Mouse (Mus musculus) CD8-positive naive resting alpha-beta T cell, adult 2 months (primary cell): ENCODE measurements around the gene Klf2.

Experiments used
- DNase-seq, 2 experiments: peaks; one replicate each; pipeline ENCODE4 v3.0.0; 2022; ENCODE audit warnings: low read depth in 2 of 2, low spot score in 2 of 2

The Klf2 gene

DNA sequence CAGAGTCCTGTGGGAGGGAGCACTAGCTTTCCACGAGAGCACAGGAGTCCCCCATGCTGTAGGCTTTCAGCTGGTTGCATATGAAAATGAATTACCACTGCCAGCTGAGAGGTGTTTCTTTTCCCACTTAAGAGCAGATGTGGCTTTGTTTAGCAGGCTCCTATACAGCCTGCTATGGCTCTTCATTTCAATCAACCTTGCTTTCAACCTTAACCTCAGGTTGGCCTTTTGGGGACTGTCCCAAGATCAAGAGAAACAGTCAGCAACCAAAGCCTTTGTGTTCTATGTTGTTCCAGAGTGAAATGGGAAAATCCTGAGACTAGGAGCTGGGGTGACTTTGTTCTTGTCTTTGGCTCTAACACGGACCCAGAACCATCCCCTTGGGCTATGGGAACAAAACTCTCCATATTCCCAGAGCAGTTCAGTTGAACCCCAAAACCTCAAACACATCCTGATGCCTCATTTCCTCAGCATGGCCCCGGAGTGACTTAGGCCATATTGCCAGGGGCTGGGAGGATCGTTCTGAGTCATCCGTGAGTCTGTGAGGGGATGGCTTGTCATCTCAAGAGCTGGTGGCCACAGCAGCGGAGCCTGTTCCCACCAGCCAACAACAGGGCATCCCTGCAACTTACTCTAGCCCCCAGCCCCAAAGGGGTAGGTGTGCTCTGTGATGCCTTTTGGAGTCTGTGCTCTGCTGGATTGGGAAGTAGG is 12.1 kb downstream of the Klf2 start:
- DNase-seq, result peak in 1 of 2 experiments; percentile 12

GRCm38 (mm10) chr8:72331631-72332030 is 12.8 kb downstream of the Klf2 start:
- no peak for DNase-seq

- DNase-seq, result no peak
These were observed 14.8 kb downstream of the Klf2 start for GRCm38 (mm10) chr8:72333429-72334143.

GRCm38 (mm10) chr8:72334144-72334641 is 15.4 kb downstream of the Klf2 start:
- no peak for DNase-seq

GRCm38 (mm10) chr8:72336273-72336672 is 17.4 kb downstream of the Klf2 start:
- no peak for DNase-seq

DNA sequence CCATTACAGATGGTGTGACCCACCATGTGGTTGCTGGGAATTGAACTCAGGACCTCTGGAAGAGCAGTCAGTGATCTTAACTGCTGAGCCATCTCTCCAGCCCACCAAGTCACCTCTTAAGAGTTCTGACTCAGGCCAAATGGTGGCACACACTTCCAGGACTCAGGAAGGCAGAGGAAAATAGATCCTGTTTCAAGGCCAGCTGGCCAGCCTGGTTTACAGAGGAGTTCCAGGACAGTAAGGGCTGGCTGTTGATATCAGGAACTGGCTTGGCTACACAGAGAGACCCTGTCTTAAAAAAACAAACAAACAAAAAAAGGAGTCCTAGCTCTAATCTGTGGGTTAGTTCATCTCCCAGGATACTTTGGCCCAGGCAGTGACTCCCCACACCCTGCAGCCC is 18.2 kb downstream of the Klf2 start:
- DNase-seq, result no peak

DNA sequence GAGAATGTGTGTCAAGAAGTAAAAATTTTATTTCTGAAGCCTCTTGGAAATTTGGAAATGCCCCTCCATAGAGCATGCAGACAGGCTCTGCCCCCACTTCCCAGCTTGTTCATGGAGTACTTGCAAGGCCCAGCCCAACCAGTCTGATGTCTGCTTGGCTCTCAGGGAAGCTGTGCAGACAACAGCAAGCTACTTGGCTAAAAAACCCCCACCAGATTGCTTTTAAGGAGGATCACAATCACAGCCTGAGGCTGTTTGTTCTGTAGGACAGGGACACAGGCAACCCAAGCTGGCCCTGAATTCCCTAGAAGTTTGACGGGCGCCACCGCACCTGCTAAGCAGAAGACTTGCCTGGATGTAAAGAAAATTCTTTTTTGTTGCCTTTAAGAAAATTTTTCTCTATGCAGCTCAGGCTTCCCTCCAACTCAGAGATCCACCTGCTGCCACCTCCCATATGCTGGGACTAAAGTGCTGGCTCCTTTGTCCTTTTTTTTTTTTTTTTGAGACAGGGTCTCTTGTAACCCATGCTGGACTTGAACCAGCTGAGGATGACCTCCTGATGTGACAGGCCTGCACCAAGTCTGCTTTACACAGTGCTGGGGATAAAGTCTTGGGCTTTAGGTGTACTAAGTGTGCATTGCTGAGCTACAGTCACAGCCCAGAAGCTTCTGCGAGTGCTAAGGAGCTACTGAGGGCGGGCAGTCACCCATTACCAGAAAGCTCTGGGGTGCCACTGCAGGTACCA is 23.9 kb downstream of the Klf2 start:
- no peak for DNase-seq

GRCm38 (mm10) chr8:72343725-72344124 is 24.9 kb downstream of the Klf2 start:
- DNase-seq, result no peak

DNA sequence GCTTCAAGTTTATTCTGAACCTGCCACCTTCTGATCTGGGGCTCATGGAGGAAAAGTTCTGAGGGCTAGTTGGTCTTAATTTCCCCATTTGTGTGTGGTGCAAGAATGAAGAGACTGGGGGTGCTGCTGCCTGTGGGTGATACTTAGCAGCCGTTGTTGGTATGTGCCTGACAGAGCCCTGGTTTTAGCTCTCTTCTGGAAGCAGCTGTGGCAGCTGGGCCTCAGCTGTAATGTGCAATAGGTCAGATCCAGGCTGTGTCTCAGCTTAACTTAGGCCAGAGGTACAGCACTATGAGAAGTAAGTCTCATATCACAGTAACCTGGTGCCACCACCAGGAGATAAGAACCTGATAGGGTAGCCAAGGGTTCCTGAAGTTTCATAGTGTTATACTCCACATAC is 28.7 kb downstream of the Klf2 start:
- no peak for DNase-seq

- DNase-seq, result no peak
These were observed 29.3 kb downstream of the Klf2 start for GRCm38 (mm10) chr8:72348114-72348513.

GRCm38 (mm10) chr8:72348956-72349355 is 30.1 kb downstream of the Klf2 start:
- no peak for DNase-seq

GRCm38 (mm10) chr8:72349838-72350237 is 31.0 kb downstream of the Klf2 start:
- peak; percentile 47 to 60 for DNase-seq

DNA sequence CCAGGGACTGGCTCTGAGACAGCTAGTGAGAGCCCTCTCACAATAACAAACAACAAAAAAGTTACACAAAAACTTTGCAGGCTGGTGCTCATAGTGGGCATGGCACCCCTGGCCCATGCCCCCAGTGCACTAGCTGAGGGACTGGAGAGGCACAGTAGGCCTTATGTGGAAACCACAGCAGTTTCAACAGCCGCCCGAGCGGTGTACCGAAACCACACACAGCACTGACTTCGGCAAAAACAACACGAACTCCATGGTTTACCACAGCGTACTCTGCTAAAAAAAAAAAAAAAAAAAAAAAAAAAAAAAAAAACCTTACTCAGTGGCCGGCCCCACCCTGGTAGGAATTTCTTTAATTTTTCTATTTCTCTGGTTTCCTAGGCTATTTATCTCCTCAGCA is 31.9 kb downstream of the Klf2 start:
- DNase-seq, result peak; percentile 75 to 82

DNA sequence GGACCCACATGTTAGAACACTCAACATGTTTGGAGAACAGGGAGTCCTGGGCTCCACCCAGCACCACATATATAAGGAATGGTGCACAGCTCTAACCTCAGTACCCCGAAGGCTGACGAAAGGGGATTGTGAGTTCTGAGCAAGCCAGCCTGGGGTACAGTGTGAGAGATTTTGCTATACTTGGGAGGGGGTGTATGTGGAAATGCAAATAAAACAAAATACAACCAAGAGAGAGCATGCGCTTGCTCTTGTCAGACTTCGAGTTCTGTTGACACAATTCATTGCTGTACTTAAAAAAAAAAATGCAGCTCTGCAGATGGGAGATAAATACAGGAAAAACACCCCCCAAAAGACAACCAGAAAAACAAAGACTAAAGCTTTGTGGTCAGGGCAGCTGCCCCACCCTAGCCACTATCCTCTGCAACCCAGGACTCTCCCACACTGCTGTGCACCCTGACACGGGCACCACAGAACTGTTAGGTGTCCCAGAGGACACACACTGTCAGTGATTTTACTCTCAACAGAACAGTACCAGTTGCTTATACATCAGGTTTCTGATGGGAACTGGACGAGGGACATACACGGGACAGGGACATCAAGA is 32.7 kb downstream of the Klf2 start:
- DNase-seq, result peak in 1 of 2 experiments; percentile 51

DNA sequence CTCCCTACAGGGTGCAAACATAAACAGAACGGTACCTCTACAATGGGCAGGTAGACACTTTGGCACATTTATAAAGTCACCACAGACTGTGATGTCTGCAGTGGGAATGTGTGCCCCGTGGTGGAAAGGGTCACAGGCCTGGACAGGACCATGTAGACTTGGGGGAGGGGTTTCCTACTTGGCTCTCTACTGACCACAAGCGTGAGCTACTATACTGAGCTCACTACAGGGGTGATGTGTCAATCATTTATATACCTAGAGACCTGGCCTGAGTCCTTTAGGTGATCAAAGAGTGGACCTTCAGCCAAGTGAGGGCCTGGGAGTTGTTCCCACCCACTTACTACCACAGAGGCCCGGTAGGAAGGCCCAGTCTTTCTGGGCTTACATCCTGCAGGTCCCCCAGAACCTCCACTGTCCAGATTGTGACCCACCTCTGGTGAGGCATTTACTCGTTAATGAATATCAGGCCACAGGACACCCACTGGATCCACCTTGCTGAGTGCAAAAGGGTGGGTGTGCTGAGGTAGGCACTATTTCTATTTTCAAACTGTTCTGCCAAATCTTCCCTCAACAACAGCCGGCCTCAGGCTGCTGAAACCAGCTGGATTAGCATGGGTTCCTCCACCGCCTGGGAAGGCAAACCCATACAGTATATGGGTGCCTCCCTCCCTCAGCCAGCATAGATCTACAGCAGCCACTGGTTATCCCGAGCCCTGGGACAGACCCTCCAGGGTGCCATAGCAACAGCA is 34.3 kb downstream of the Klf2 start:
- no peak for DNase-seq

GRCm38 (mm10) chr8:72353700-72354045 is 34.8 kb downstream of the Klf2 start:
- DNase-seq, result no peak

DNA sequence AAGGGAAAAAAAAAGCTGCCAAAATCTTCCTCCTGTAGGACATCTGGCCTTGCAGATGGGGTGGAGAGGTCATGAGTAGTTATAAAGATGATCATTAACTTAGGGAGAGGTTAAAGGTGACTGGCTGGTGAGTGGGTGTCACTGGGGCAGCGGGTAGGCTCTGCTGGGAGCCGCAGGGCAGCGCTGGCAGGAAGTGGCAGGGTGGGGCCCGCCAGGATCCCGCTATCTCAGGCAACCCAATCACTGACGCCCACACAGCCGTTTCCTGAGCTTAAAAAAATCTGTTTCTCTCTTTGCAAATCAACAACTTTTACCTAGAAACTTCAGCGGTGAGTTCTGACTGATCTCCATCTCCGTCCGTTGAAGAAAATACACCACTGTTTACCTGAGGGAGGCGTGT is 35.4 kb downstream of the Klf2 start:
- peak; percentile 82 to 87 for DNase-seq

- no peak for DNase-seq
These were observed 37.8 kb downstream of the Klf2 start for GRCm38 (mm10) chr8:72356593-72356992.

DNA sequence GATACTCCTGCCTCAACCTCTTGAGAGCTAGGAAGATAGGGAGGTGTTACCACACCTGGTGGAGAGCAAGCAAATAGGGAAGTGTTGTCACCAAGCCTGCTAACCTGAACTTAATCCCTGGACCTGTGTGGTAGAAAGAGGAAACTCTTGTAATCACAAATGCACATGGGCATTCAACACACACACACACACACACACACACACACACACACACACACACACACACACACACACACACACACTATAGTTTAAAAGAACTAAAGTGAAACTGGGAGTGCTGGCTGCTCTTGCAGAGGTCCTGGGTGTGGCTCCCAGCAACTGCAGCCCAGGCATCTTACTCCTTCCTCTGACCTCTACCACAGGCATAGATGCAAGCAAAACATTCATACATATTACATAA is 41.3 kb downstream of the Klf2 start:
- DNase-seq, result peak; percentile 52 to 60

GRCm38 (mm10) chr8:72362754-72363153 is 43.9 kb downstream of the Klf2 start:
- DNase-seq, result no peak

GRCm38 (mm10) chr8:72363457-72363856 is 44.6 kb downstream of the Klf2 start:
- DNase-seq, result no peak
